Mouse (Mus musculus) splenic B cell, adult 2 months (primary cell): ENCODE results near the gene Ranbp17.
A peak's percentile ranks its signal among the peaks of the same experiment; 100 is the strongest.

Experiments used
- DNase-seq: peaks from one replicate; pipeline ENCODE4 v3.0.0-alpha.2; 2011; ENCODE audit warnings: low read depth, low spot score
- H3K27me3 ChIP-seq: 2 replicates; pipeline ENCODE4 v1.6.1; 2012; ENCODE audit warnings: mild to moderate bottlenecking, low read length, moderate library complexity, mixed read lengths; ENCODE audit not compliant: control insufficient read depth, poor library complexity, insufficient read depth, severe bottlenecking
- H3K36me3 ChIP-seq: 2 replicates; pipeline ENCODE4 v1.6.1; 2012; ENCODE audit warnings: mild to moderate bottlenecking, low read length, moderate library complexity, mixed read lengths; ENCODE audit not compliant: control insufficient read depth, poor library complexity, insufficient read depth, severe bottlenecking

Ranbp17 gene

GRCm38 (mm10) chr11:33176525-33177245 is 336.9 kb downstream of the Ranbp17 start:
- H3K36me3 ChIP-seq = no peaks in the 10 kb centered on the region
- H3K27me3 ChIP-seq = no peaks in the 10 kb centered on the region
- DNase-seq = peak; percentile 34

GRCm38 (mm10) chr11:33175768-33176167 is 337.8 kb downstream of the Ranbp17 start:
- Histone ChIP-seq H3K36me3 (no peaks in the 10 kb centered on the region), H3K27me3 (no peaks in the 10 kb centered on the region)
- DNase-seq = no peak

- DNase-seq = peak; percentile 71
- no peaks in the 10 kb centered on the region for H3K27me3 ChIP-seq
- no peaks in the 10 kb centered on the region for H3K36me3 ChIP-seq
These were observed 343.1 kb downstream of the Ranbp17 start for GRCm38 (mm10) chr11:33170489-33170888.

GRCm38 (mm10) chr11:33162998-33163506 is 350.5 kb downstream of the Ranbp17 start, which contains the start of gene Npm1:
Npm1 (minus strand) TSS chr11:33163206.
- Histone ChIP-seq H3K36me3 (peaks cover 7% of the 10 kb centered on the region; the same call in 1 of the 2 replicates), H3K27me3 (no peaks in the 10 kb centered on the region)
- DNase-seq = peak; percentile 100

GRCm38 (mm10) chr11:33162211-33162997 is 351.1 kb downstream of the Ranbp17 start:
- Histone ChIP-seq H3K36me3 (peaks cover 12% of the 10 kb centered on the region), H3K27me3 (no peaks in the 10 kb centered on the region)
- DNase-seq = peak; percentile 77
